Mouse (Mus musculus) limb, embryonic 13.5 days (tissue): ENCODE measurements at regions not wholly inside any gene's neighbourhood (a gene's known extent, or its start where the extent isn't known, plus 50 kb on each side); places are given as distances from the start of the nearest gene placed in this dataset.
A peak's percentile ranks its signal among the peaks of the same experiment; 100 is the strongest.

Source experiments
- ATAC-seq: fragments of 200-750 bp; cut with Nextera tagmentation; 2 replicates; pipeline ENCODE4 v1.8.0; 2017; ENCODE audit warnings: low read depth, moderate number of reproducible peaks, moderate TSS enrichment; ENCODE audit not compliant: low FRiP score
- H3K27ac ChIP-seq: fragments of 300-500 bp; sonication (generic); 2 replicates; pipeline ENCODE4 v1.5.1; 2015; ENCODE audit warnings: inconsistent platforms, mild to moderate bottlenecking, moderate library complexity
- H3K27me3 ChIP-seq: fragments of 300-500 bp; sonication (generic); 2 replicates; pipeline ENCODE4 v1.6.1; 2015; ENCODE audit warnings: mild to moderate bottlenecking, inconsistent platforms
- H3K36me3 ChIP-seq: fragments of 300-500 bp; sonication (generic); 2 replicates; pipeline ENCODE4 v1.6.1; 2015; ENCODE audit warnings: inconsistent platforms, mild to moderate bottlenecking, moderate library complexity
- H3K4me1 ChIP-seq: fragments of 300-500 bp; sonication (generic); 2 replicates; pipeline ENCODE4 v1.6.1; 2015; ENCODE audit warnings: inconsistent platforms
- H3K4me2 ChIP-seq: fragments of 300-500 bp; sonication (generic); replicated peaks from 2 replicates; pipeline ENCODE4 v1.6.1; 2015; ENCODE audit warnings: inconsistent platforms, mild to moderate bottlenecking, moderate library complexity
- H3K4me3 ChIP-seq: fragments of 300-500 bp; sonication (generic); 2 replicates; pipeline ENCODE4 v1.5.1; 2015; ENCODE audit warnings: moderate library complexity, mild to moderate bottlenecking, inconsistent platforms
- H3K9ac ChIP-seq: fragments of 300-500 bp; sonication (generic); 2 replicates; pipeline ENCODE4 v1.6.1; 2015; ENCODE audit warnings: mild to moderate bottlenecking, inconsistent platforms
- H3K9me3 ChIP-seq: fragments of 300-500 bp; sonication (generic); 2 replicates; pipeline ENCODE4 v1.6.1; 2016; ENCODE audit warnings: inconsistent platforms
- WGBS: fragments of 180-500 bp; shearing (Covaris S2); methylation state at CpG from one replicate; pipeline ENCODE4 v1.1.7; 2015; 5-methylcytosine and 5-hydroxymethylcytosine counted together

DNA sequence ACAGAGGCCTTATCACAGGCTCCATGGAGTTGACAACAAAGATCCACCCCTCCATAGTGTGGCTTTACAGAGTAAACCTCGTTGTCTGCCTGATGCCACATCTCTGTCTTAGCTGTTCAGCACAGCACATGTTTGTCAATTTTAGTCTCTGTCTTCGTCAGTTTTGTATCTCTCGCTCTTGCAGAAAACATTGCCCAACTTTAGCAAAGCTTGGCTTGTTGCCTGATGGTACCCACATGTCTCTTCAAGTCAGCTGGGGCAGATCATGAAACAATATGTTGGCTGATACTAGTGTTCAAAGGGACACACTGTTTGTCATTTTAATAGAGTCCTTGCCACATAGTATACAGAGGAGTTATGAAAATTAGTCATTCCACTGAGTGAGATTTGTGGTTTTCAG, 152.7 kb upstream of the Slc22a23 start:
- no peaks in the 10 kb centered on the region for H3K9me3 ChIP-seq
- no peak overlapping the region for H3K4me3 ChIP-seq
- no peak overlapping the region for H3K9ac ChIP-seq
- H3K36me3 ChIP-seq: no peaks in the 10 kb centered on the region
- H3K27ac ChIP-seq: no peak overlapping the region
- no peaks in the 10 kb centered on the region for H3K27me3 ChIP-seq
- 91% methylated on average over 3 of the region's 3 CpGs for WGBS
- H3K4me1 ChIP-seq: no peaks in the 10 kb centered on the region
- no peak overlapping the region for H3K4me2 ChIP-seq
- ATAC-seq: no peak

DNA sequence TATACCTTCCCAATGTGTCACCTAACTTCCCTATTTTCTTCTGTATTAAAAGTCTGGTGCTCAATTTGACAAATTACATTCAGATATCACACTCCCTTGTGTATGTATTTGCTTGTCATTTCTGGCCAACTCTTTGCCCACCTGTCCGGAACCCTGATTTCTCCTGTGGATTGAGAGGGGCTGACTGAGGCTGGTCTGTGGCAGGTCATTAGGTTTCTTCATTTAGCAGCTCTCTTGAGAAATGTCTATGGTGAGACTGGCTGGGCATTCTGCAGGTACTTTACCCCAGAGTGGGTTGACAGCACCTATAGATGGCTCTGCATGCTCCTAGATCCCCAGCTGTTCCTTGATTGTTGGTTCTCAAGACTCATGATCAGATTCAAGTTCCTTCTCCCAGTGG, 139.8 kb upstream of the Slc22a23 start:
- no peak for ATAC-seq
- Histone ChIP-seq H3K4me2 (no peak overlapping the region), H3K36me3 (no peaks in the 10 kb centered on the region), H3K4me3 (no peak overlapping the region), H3K9ac (no peak overlapping the region), H3K27ac (no peak overlapping the region), H3K4me1 (no peaks in the 10 kb centered on the region), H3K9me3 (no peaks in the 10 kb centered on the region), H3K27me3 (no peaks in the 10 kb centered on the region)
- WGBS: 92% methylated on average over 1 of the region's 1 CpGs

DNA sequence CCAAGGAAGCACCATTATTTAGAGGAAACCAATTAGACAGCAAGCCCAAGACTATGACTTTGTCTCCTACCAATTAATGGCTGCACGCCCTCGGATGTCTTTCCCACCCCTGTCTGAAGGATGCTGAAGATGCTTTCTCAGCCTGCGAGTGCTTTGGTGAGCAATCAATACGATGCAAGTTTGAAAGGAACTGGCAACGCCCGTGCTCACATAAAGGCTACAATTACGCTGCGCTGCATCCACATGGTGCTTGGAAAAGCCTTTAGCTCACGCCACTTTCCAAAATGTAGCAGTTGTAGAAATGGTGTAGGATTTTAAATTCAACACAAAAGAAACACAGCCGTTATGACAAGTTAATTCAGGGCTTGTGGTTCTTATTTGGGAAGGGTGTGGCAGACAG, 136.5 kb upstream of the Slc22a23 start:
- Histone ChIP-seq H3K9me3 (no peaks in the 10 kb centered on the region), H3K27me3 (no peaks in the 10 kb centered on the region), H3K9ac (no peak overlapping the region), H3K4me2 (no peak overlapping the region), H3K4me1 (peaks cover 10% of the 10 kb centered on the region; the same call in 1 of the 2 replicates), H3K4me3 (no peak overlapping the region), H3K27ac (no peak overlapping the region), H3K36me3 (no peaks in the 10 kb centered on the region)
- 88% methylated on average over 10 of the region's 10 CpGs for WGBS
- ATAC-seq: no peak

DNA sequence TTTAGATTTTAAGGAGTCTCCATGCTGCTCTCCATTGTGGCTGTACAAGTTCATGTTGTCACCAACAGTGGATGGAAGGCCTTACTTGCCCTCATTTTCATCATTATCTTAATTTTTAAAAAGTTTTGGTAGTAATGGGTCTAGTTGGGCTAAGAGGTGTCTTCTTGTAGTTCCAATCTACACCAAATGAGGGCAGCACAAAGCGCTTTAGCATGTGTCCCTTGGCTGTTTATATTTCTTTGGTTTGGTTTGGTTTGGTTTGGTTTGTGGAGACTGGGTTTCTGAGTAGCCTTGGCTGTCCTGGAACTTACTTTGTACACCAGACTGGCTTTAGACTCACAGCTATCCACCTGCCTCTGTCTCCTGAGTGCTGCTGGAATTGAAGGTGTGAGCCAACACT, 125.4 kb upstream of the Slc22a23 start:
- ATAC-seq: no peak
- Histone ChIP-seq H3K9me3 (no peaks in the 10 kb centered on the region), H3K27ac (no peak overlapping the region), H3K36me3 (no peaks in the 10 kb centered on the region), H3K4me1 (peaks cover 35% of the 10 kb centered on the region), H3K9ac (no peak overlapping the region), H3K27me3 (no peaks in the 10 kb centered on the region), H3K4me2 (no peak overlapping the region), H3K4me3 (no peak overlapping the region)
- WGBS: 73% methylated on average over 1 of the region's 1 CpGs

DNA sequence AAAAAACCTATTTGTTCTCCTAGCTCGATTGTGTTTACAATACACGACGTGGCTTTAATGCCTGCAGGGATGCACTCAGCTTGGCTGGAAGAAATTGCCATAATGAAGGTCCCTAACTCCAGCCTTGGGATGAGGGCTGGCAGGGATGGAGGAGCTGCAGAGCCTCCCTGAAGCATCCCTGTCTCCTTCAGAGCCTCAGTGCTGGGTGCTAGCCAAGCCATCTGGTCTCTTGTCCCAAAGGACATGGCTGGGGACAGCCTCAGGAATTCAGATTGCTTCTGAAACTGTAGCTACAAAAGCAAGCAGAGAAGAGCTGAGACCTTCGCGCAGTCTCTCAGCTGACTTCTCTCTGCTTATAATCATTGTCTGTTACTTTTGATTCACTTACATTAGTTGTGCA, 124.6 kb upstream of the Slc22a23 start:
- peaks cover 38% of the 10 kb centered on the region for H3K4me1 ChIP-seq
- ATAC-seq: no peak
- no peak overlapping the region for H3K27ac ChIP-seq
- no peak overlapping the region for H3K9ac ChIP-seq
- H3K36me3 ChIP-seq: no peaks in the 10 kb centered on the region
- no peak overlapping the region for H3K4me3 ChIP-seq
- no peaks in the 10 kb centered on the region for H3K27me3 ChIP-seq
- H3K4me2 ChIP-seq: no peak overlapping the region
- WGBS: 65% methylated on average over 5 of the region's 5 CpGs
- no peaks in the 10 kb centered on the region for H3K9me3 ChIP-seq

DNA sequence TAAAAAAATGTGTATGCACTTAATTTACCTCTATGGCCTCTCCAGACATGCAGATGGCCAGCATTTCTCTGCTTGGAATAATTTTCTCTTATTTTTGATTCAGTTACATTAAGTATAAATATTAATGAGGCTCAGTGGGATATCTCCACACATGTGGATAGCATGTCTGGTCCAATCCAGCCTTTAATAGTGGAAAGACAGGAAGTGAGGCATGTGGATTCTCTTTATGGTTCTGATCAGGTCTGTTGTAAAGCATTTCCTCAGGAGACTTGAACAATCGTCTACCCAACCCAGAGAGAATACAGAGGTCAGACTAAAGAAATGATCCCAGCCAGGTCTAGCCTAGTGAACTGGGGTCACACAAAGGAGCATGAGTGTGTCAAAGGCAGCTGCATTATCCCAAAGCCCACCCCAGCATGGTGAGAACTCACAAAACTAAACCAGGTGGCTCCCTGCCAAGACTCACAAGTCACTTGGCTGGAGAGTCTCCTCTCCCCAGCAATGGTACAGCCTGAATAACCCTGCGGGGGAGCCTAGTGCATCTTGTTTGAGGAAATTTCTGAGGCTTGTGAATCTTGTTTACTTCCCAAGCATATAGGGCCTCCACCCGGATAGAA, 123.3 kb upstream of the Slc22a23 start:
- no peaks in the 10 kb centered on the region for H3K27me3 ChIP-seq
- no peaks in the 10 kb centered on the region for H3K9me3 ChIP-seq
- peak overlapping the region; percentile 52 for H3K27ac ChIP-seq
- H3K9ac ChIP-seq: no peak overlapping the region
- no peak overlapping the region for H3K4me2 ChIP-seq
- WGBS: 45% methylated on average over 3 of the region's 3 CpGs
- no peaks in the 10 kb centered on the region for H3K36me3 ChIP-seq
- peaks cover 43% of the 10 kb centered on the region for H3K4me1 ChIP-seq
- no peak overlapping the region for H3K4me3 ChIP-seq
- peak; percentile 81 for ATAC-seq

DNA sequence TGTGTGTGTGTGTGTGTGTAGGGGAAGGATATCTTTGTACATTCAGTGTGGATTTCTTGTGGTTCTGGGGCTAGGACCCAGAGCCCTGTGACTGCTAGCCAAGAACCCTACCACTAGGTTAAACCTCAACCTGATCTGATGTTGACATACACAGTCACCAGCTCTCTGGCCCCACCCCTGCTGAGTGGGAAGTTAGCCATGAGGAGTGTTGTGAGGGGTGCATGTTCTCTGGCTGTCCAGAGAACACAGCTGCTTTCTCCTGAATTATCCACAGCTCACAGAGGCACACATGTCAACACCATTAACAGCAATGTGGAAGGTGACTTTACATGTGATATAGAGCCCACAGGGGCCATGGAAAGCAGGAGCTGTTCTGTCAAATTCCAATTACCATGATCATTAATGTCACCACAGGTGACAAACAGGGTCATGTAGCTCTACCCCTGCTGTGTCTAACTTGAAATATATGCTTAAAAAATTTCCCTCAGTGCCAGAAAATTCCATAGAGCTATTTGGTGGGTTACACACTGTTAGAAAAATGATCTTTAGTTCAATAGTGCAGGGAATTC, 121.0 kb upstream of the Slc22a23 start:
- peak; percentile 53; the same call in 1 of the 2 replicates for ATAC-seq
- H3K27me3 ChIP-seq: no peaks in the 10 kb centered on the region
- H3K27ac ChIP-seq: peak overlapping the region; percentile 63; the same call in 1 of the 2 replicates

DNA sequence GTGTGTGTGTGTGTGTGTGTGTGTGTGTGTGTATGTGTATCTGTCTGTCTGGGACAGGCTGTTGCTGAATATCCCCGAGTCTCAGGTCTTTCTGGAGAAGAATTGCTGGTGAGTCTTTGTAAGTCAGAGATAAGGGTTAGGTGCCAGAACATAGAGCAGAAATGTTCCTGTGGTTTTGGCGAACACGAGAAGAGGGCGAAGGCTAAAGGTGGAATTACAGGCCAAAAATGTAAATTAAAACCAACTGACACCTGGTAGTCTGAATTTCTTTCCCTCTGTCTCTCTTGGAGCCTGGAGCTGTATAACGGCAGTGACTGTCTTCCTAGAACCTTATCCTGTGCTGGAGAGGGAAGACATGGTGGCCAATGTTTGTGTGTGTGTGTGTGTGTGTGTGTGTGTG, 120.5 kb upstream of the Slc22a23 start:
- Histone ChIP-seq H3K9me3 (no peaks in the 10 kb centered on the region), H3K4me1 (peaks cover 55% of the 10 kb centered on the region), H3K27me3 (no peaks in the 10 kb centered on the region), H3K27ac (no peak overlapping the region), H3K9ac (no peak overlapping the region), H3K36me3 (no peaks in the 10 kb centered on the region), H3K4me3 (no peak overlapping the region), H3K4me2 (no peak overlapping the region)
- 41% methylated on average over 5 of the region's 5 CpGs for WGBS
- ATAC-seq: no peak

More for the DNA sequence above, 121.0 kb upstream of the Slc22a23 start:
- Histone ChIP-seq H3K4me2 (no peak overlapping the region), H3K4me3 (no peak overlapping the region), H3K9ac (no peak overlapping the region), H3K36me3 (no peaks in the 10 kb centered on the region), H3K4me1 (peaks cover 55% of the 10 kb centered on the region), H3K9me3 (no peaks in the 10 kb centered on the region)

DNA sequence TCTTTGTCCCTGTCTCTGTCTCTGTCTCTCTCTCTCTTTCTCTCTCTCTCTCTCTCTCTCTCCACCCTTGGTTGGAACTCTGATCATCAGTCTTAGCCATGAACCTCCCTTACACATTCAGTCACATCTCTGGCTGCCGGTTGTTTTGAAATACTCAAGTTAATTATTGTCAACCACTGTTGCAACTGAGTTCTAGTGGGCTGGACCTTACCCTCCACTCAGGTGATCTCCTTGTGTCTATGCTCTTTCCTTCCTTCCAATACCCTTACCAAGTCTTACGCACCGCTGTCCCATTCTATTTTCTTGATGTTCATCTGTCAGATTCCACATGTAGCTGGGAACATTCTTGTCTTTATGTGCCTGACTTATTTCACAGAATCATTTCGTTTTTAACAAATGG, 119.2 kb upstream of the Slc22a23 start:
- WGBS: 90% methylated on average over 4 of the region's 4 CpGs

DNA sequence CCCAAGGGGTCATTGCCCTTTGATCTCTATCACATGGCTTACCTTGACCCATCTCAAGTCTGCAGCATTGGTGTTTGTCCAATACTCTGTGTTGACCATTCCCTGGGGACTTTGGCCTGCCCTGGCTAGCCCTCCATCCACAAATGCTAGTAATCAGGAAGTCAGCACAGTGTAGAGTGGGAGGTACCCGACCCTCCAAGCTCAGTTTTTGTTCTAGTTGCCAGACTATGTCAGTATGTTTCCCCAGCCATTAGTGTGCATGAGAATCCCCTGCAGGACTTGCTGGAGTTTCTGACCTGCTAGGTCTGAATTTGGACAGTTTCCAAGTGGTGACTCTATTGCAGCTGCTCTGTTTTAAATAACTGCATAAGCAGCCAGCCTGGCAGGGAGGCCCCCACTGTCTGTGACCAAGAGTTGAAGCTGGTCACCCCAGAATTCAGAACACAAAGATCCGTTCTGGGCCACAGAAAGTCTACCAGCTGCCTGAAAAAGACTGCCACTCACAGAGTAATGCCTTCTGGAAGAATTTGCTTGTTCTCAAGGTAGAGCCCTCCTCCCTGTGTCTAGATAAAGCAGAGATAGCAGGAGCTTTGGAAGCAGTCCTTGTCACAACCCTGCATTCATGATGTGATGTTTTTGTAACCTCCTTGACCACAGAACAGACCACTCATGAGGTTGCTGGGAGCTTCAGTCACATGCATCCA, 118.0 kb upstream of the Slc22a23 start:
- Histone ChIP-seq H3K27ac (peak overlapping the region; percentile 44; the same call in 1 of the 2 replicates), H3K9me3 (no peaks in the 10 kb centered on the region), H3K4me1 (peaks cover 33% of the 10 kb centered on the region), H3K27me3 (no peaks in the 10 kb centered on the region), H3K4me3 (no peak overlapping the region), H3K36me3 (no peaks in the 10 kb centered on the region), H3K9ac (no peak overlapping the region), H3K4me2 (no peak overlapping the region)
- 27% methylated on average over 2 of the region's 2 CpGs for WGBS
- peak; percentile 80 for ATAC-seq

More for the DNA sequence above, 119.2 kb upstream of the Slc22a23 start:
- Histone ChIP-seq H3K4me2 (no peak overlapping the region), H3K4me3 (no peak overlapping the region), H3K27ac (no peak overlapping the region), H3K9ac (no peak overlapping the region), H3K9me3 (no peaks in the 10 kb centered on the region), H3K36me3 (no peaks in the 10 kb centered on the region), H3K4me1 (peaks cover 46% of the 10 kb centered on the region), H3K27me3 (no peaks in the 10 kb centered on the region)
- ATAC-seq: no peak

DNA sequence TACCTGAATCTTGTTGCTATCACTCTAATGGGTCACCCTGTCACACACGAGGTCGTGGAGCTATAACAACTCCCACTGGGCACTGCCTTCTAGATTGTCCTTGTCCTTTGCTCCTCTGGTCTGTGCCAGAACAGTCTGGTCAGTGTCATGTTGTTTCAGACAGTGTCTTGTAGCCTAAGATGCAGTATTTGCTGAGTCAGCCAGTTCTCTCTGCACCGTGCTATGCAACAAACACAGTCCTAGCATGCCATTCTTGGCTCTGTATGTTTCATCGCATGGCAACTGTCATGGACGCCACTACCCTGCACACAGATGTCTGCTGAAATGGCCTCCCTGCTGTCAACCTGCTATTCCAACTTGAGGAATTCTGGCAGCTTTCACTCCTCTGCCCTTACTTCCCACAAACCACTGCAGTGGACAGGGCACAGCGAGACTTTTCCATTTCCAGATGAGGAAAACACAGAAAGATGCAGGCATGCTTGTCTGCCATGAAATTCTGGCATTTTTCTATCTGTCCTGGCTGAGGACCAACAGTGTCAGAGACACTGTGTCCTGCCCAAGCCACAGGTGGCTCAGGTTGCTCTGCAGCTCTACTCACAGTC, 117.3 kb upstream of the Slc22a23 start:
- Histone ChIP-seq H3K36me3 (no peaks in the 10 kb centered on the region), H3K4me1 (peaks cover 33% of the 10 kb centered on the region), H3K27me3 (no peaks in the 10 kb centered on the region), H3K4me2 (no peak overlapping the region), H3K4me3 (no peak overlapping the region), H3K9ac (no peak overlapping the region), H3K27ac (peak overlapping the region; percentile 22; the same call in 1 of the 2 replicates), H3K9me3 (no peaks in the 10 kb centered on the region)
- ATAC-seq: no peak; the same call in 1 of the 2 replicates
- WGBS: 79% methylated on average over 6 of the region's 6 CpGs

DNA sequence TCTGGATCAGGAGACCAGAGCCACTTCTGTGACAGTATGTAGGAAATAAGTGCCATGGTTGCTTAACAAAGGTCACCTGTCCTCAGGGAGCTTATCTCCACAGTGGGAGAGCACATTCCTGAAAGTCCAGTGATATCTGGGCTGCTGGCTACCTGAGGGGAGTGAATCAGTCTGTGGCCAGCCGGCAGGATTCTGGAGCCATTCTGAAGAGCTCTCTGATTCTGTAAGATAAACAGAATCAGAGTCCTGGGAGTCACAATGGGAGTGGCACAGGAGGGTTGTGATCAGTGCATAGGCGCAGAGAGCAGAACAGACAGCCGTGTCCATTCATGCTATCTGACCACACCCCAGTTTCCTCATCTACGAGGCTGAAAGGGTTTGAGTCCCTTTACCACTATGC, 116.0 kb upstream of the Slc22a23 start:
- WGBS: 60% methylated on average over 4 of the region's 4 CpGs
- Histone ChIP-seq H3K9ac (no peak overlapping the region), H3K9me3 (no peaks in the 10 kb centered on the region), H3K4me1 (peaks cover 26% of the 10 kb centered on the region), H3K4me3 (no peak overlapping the region), H3K36me3 (no peaks in the 10 kb centered on the region), H3K27me3 (no peaks in the 10 kb centered on the region), H3K4me2 (no peak overlapping the region), H3K27ac (no peak overlapping the region)
- ATAC-seq: no peak
